Mouse (Mus musculus): ENCODE measurements at regions not wholly inside any gene's neighbourhood (a gene's known extent, or its start where the extent isn't known, plus 50 kb on each side); places are given as distances from the start of the nearest gene placed in this dataset.

- DNase-seq (ENCODE audit: low read depth) = no peak
Observed at GRCm38 (mm10) chr13:90493696-90494095, 404.3 kb upstream of the Xrcc4 start.

GRCm38 (mm10) chr13:90490991-90491951 lies 401.9 kb upstream of the Xrcc4 start:
- DNase-seq (ENCODE audit: low read depth) = no peak

GRCm38 (mm10) chr13:90480484-90480883 lies 391.1 kb upstream of the Xrcc4 start:
- no peak for DNase-seq (ENCODE audit: low read depth)

GRCm38 (mm10) chr13:90476880-90477279 lies 387.5 kb upstream of the Xrcc4 start:
- no peak for DNase-seq (ENCODE audit: low read depth)

GRCm38 (mm10) chr13:90474507-90474906 lies 385.1 kb upstream of the Xrcc4 start:
- no peak for DNase-seq (ENCODE audit: low read depth)

GRCm38 (mm10) chr13:90474053-90474452 lies 384.6 kb upstream of the Xrcc4 start:
- no peak for DNase-seq (ENCODE audit: low read depth)

GRCm38 (mm10) chr13:90473041-90473825 lies 383.8 kb upstream of the Xrcc4 start:
- DNase-seq (ENCODE audit: low read depth) = no peak

- DNase-seq (ENCODE audit: low read depth) = no peak
Observed at GRCm38 (mm10) chr13:90466096-90466495, 376.7 kb upstream of the Xrcc4 start.

- DNase-seq (ENCODE audit: low read depth) = no peak
Observed at GRCm38 (mm10) chr13:90464051-90464450, 374.6 kb upstream of the Xrcc4 start.

- DNase-seq (ENCODE audit: low read depth) = no peak
Observed at GRCm38 (mm10) chr13:90463381-90463780, 374.0 kb upstream of the Xrcc4 start.

- DNase-seq (ENCODE audit: low read depth) = no peak
Observed at GRCm38 (mm10) chr13:90454631-90455030, 365.2 kb upstream of the Xrcc4 start.

GRCm38 (mm10) chr13:90426901-90427300 lies 337.5 kb upstream of the Xrcc4 start:
- no peak for DNase-seq (ENCODE audit: low read depth)

GRCm38 (mm10) chr13:90425379-90425778 lies 336.0 kb upstream of the Xrcc4 start:
- DNase-seq (ENCODE audit: low read depth) = no peak

- no peak for DNase-seq (ENCODE audit: low read depth)
Observed at GRCm38 (mm10) chr13:90424541-90424940, 335.1 kb upstream of the Xrcc4 start.

- DNase-seq (ENCODE audit: low read depth) = no peak
Observed at GRCm38 (mm10) chr13:90420966-90421365, 331.6 kb upstream of the Xrcc4 start.

GRCm38 (mm10) chr13:90404392-90404791 lies 315.0 kb upstream of the Xrcc4 start:
- DNase-seq (ENCODE audit: low read depth) = no peak

- no peak for DNase-seq (ENCODE audit: low read depth)
Observed at GRCm38 (mm10) chr13:90402061-90402460, 312.7 kb upstream of the Xrcc4 start.

GRCm38 (mm10) chr13:90401496-90401895 lies 312.1 kb upstream of the Xrcc4 start:
- DNase-seq (ENCODE audit: low read depth) = no peak

- no peak for DNase-seq (ENCODE audit: low read depth)
Observed at GRCm38 (mm10) chr13:90395274-90396023, 306.0 kb upstream of the Xrcc4 start.

- DNase-seq (ENCODE audit: low read depth) = no peak
Observed at GRCm38 (mm10) chr13:90394815-90395241, 305.4 kb upstream of the Xrcc4 start.

- no peak for DNase-seq (ENCODE audit: low read depth)
Observed at GRCm38 (mm10) chr13:90392415-90392814, 303.0 kb upstream of the Xrcc4 start.

GRCm38 (mm10) chr13:90376619-90377018 lies 287.2 kb upstream of the Xrcc4 start:
- no peak for DNase-seq (ENCODE audit: low read depth)
